Mouse (Mus musculus) hindlimb bud, embryonic 11.5 days (tissue): ENCODE data around the gene Abcc5.
"Not testable (repeated sequence)": the region's sequence is repeated elsewhere in the genome, so short reads cannot be mapped to it uniquely, and the experiment has no call there.

Experiments used
- DNase-seq: peaks from one replicate; pipeline ENCODE4 v3.0.0-alpha.2; 2012; ENCODE audit warnings: low read depth, low spot score; ENCODE audit errors: extremely low spot score

Gene Abcc5

GRCm38 (mm10) chr16:20361496-20361895 lies 64.7 kb downstream of the Abcc5 start:
- DNase-seq: not testable (repeated sequence)

- DNase-seq: no peak
These were observed 66.4 kb downstream of the Abcc5 start for GRCm38 (mm10) chr16:20359643-20360295.

DNA sequence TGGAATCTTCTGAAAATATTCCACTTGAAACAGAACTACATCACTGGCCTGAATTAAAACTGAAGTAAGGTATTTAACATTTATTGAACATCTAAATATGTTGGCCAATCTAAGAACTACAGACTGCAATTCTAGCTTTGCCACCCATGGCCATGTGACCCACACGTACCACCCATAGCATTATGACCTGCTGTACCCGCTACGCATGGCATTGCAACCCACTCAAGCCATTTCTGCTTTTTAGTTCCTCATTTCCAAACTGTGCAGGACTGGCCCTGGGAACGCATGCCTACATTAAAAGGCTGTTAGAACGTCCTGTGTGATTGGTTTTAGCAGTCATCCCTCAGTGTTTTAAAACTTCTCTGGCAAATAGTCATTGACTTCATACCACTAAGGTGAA lies 68.4 kb downstream of the Abcc5 start:
- no peak for DNase-seq

GRCm38 (mm10) chr16:20354762-20355161 lies 71.4 kb downstream of the Abcc5 start:
- no peak for DNase-seq

- DNase-seq: no peak
These were observed 72.2 kb downstream of the Abcc5 start for GRCm38 (mm10) chr16:20354011-20354410.

GRCm38 (mm10) chr16:20345464-20345863 lies 80.7 kb downstream of the Abcc5 start:
- no peak for DNase-seq

- no peak for DNase-seq
These were observed 87.6 kb downstream of the Abcc5 start for GRCm38 (mm10) chr16:20338616-20339015.

- no peak for DNase-seq
These were observed 91.3 kb downstream of the Abcc5 start for GRCm38 (mm10) chr16:20334918-20335317.

GRCm38 (mm10) chr16:20328306-20328705 lies 97.9 kb downstream of the Abcc5 start:
- no peak for DNase-seq

DNA sequence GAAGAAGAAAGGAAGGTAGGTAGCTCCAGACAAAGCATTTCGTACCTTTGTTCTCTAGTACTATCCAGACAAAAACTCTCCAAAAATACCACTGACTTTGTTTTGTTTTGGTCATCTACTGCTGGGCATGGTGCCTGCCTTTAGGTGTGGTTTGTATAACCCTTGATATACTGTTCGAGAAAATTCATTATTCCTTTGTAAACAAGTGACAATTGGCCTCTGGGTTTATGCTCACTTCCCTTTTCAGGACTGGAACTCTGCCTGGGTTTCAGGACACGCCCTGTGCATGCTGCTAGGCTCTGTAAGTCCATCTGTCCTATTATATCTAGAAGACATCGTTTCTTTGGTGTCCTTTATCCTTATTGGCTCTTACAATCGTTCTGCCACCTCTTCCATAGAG lies 100.9 kb downstream of the Abcc5 start, which contains the start of gene Cyp2ab1:
Gene Cyp2ab1, minus strand, starts transcription at position 119 of the 400 bp plus-strand sequence.
- no peak for DNase-seq

GRCm38 (mm10) chr16:20323907-20324306 lies 102.3 kb downstream of the Abcc5 start:
- DNase-seq: no peak

GRCm38 (mm10) chr16:20322274-20322673 lies 103.9 kb downstream of the Abcc5 start:
- no peak for DNase-seq

DNA sequence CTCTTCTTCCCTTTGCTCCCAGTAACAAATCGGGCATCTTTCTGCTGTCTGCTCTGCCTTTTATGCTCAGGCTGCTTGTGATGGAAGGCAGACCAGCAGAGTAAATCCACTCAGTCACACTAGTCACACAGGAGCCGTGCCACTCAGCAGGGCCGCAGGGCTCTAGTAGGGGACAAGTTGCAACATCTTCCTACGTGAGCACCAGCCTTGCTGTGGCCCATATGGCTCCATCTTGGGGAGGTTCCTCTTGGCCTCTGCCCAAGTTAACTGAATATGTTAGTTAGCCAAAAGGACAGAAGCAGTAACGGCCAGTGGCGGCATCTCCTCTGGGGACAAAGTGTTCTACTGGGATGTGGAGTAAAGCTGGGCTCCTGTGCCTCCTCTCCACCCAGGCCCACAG lies 109.4 kb downstream of the Abcc5 start:
- DNase-seq: no peak

- DNase-seq: no peak
These were observed 110.9 kb downstream of the Abcc5 start for GRCm38 (mm10) chr16:20315266-20315665.

- no peak for DNase-seq
These were observed 113.9 kb downstream of the Abcc5 start for GRCm38 (mm10) chr16:20312272-20312671.

- DNase-seq: peak; percentile 89
These were observed 124.2 kb downstream of the Abcc5 start, which contains the start of gene Parl for GRCm38 (mm10) chr16:20301770-20302649. Gene Parl (minus strand): TSS chr16:20302387.

DNA sequence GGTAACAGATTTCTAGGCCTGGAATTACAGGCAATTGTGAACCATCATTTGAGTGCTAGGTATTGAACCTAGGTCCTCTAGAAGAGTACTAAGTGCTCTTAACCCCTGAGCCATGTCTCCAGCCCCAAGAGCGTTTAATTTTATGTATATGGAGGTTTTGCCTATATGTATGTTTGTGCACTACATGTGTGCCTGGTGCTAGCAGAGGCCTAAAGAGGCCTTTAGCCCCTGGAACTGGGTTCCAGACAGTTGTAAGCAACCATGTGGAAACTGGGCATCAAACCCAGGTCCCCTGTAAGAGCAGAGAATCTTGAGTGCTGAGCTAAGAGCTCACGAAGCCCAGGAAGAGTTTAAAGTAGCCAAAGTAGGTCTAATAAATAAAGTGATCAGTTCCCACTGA lies 126.1 kb downstream of the Abcc5 start:
- DNase-seq: no peak
